Mouse (Mus musculus) liver, embryonic 16.5 days (tissue): ENCODE data around the gene Wsb2. TPM values are rescaled to one million over a fixed set of nuclear protein-coding genes. Genes with fewer than 3 reads are reported as not detected.

ENCODE experiments used
- ATAC-seq: fragments of 200-750 bp; cut with Nextera tagmentation; 2 replicates; pipeline ENCODE4 v1.8.0; 2017; ENCODE audit warnings: low read depth, mild to moderate bottlenecking, moderate number of reproducible peaks, moderate library complexity
- H3K27ac ChIP-seq: fragments of 300-500 bp; sonication (generic); 2 replicates; pipeline ENCODE4 v1.5.1; 2014; ENCODE audit warnings: mild to moderate bottlenecking, low read length
- H3K27me3 ChIP-seq: fragments of 300-500 bp; sonication (generic); 2 replicates; pipeline ENCODE4 v1.6.1; 2014; ENCODE audit warnings: low read depth, low read length, mixed read lengths; ENCODE audit not compliant: control insufficient read depth, insufficient read depth
- H3K36me3 ChIP-seq: fragments of 300-500 bp; sonication (generic); 2 replicates; pipeline ENCODE4 v1.6.1; 2014; ENCODE audit warnings: mild to moderate bottlenecking; ENCODE audit not compliant: control insufficient read depth, insufficient read depth
- H3K4me1 ChIP-seq: fragments of 300-500 bp; sonication (generic); 2 replicates; pipeline ENCODE4 v1.6.1; 2014; ENCODE audit warnings: low read depth, low read length, mixed read lengths; ENCODE audit not compliant: control insufficient read depth
- H3K4me2 ChIP-seq: fragments of 300-500 bp; sonication (generic); 2 replicates; pipeline ENCODE4 v1.6.1; 2014; ENCODE audit warnings: low read depth, low read length, mixed read lengths
- H3K4me3 ChIP-seq: fragments of 300-500 bp; sonication (generic); 2 replicates; pipeline ENCODE4 v1.5.1; 2014; ENCODE audit warnings: low read depth, mild to moderate bottlenecking, low read length
- H3K9ac ChIP-seq: fragments of 300-500 bp; sonication (generic); 2 replicates; pipeline ENCODE4 v1.6.1; 2014; ENCODE audit warnings: low read depth, low read length
- H3K9me3 ChIP-seq: fragments of 300-500 bp; sonication (generic); replicated peaks from 2 replicates; pipeline ENCODE4 v1.6.1; 2016; ENCODE audit warnings: low read length; ENCODE audit not compliant: control insufficient read depth
- WGBS: fragments of 180-500 bp; shearing (Covaris S2); extraction: QIAGEN DNeasy Blood & Tissue Kit; methylation state at CpG from one replicate; pipeline ENCODE4 v1.1.7; 2014; ENCODE audit not compliant: insufficient replicate concordance; 5-methylcytosine and 5-hydroxymethylcytosine counted together
- polyA plus RNA-seq: library from polyadenylated mRNA; unstranded; fragments of >200 nt; fragmentation: Nextera tagmentation; extraction: Ambion mirVana; gene quantifications from 2 replicates; pipeline ENCODE4 v1.2.1, GENCODE M21; 2015

Wsb2 gene
- 16.8 and 20.5 TPM in 2 replicates for polyA plus RNA-seq

DNA sequence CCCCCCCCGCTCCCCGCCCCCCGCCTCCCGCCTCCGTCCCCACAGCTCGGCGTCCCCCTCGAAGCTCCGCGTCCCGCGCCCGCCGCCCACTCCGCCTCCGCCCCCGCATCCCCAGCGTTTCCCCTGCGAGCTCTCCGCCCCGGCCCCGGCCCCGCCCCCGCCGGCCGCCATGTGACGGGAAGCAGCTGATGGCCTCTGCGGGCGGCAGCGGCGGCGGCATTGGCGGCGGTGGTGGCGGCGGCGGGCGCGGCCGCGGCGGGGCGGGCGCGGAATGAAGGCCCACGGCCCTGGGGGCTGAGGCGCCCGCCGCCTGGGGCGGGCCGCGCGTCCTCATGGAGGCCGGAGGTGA lies at the start of gene Wsb2:
Wsb2 (plus strand) TSS at position 176 of the 349 bp plus-strand sequence.
- peak within 1 kb of the TSS; percentile 81 for H3K27ac ChIP-seq
- peak; percentile 71 for ATAC-seq
- H3K27me3 ChIP-seq: peaks cover 5% of the 10 kb centered on the region
- no peaks in the 10 kb centered on the region for H3K36me3 ChIP-seq
- peaks cover 32% of the 10 kb centered on the region for H3K4me1 ChIP-seq
- peak within 1 kb of the TSS; percentile 85 for H3K9ac ChIP-seq
- no peaks in the 10 kb centered on the region for H3K9me3 ChIP-seq
- 0% methylated on average over 8 of the region's 54 CpGs for WGBS
- H3K4me3 ChIP-seq: peak within 1 kb of the TSS; percentile 88
- H3K4me2 ChIP-seq: peak within 1 kb of the TSS; percentile 83

DNA sequence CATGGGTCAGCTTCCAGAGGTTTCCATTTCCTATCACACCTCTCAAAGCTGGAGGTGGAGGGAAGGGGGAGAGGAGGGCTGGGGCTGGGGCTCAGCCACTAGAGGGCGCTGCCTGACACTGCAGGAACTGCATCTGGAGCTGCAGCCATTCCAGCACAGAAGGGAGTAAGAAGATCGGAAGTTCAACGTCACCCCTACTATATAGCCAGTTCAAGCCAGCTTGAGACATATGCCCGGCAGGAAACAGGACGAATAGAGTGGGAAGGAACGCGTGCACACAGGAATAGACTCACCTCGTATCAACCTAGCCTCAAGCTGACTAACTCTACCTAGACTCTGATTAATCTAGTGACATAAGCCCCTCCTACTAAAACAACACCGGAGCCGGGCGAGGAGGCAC lies 49.4 kb upstream of the Wsb2 start:
- no peaks in the 10 kb centered on the region for H3K9me3 ChIP-seq
- peak; percentile 45; the same call in 1 of the 2 replicates for ATAC-seq
- no peak overlapping the region for H3K4me2 ChIP-seq
- H3K27ac ChIP-seq: no peak overlapping the region
- H3K4me3 ChIP-seq: no peak overlapping the region
- H3K27me3 ChIP-seq: no peaks in the 10 kb centered on the region
- H3K4me1 ChIP-seq: no peaks in the 10 kb centered on the region; the same call in 1 of the 2 replicates
- WGBS: 15% methylated on average over 11 of the region's 11 CpGs
- no peak overlapping the region for H3K9ac ChIP-seq
- H3K36me3 ChIP-seq: no peaks in the 10 kb centered on the region

DNA sequence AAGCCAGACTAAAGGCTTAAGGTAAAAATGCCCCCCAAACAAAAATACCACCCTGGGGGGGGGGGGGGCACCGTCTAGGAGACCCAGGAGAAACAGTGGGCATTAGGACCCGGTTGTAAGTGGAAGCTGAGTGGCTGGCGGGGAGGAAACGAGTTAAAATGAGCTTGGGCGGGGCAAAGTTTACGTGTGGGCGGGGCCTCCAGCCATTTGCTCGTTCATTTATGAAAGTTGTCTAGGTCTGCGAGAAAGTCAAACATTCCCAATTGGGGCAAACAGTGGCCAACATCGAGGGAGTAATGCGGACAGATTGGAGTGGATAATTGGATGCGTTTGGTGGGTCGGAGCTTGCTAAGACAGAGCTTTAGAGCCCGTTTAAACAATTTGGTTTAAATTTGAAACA lies 43.7 kb upstream of the Wsb2 start:
- WGBS: 18% methylated on average over 14 of the region's 14 CpGs
- ATAC-seq: no peak
- Histone ChIP-seq H3K27ac (no peak overlapping the region), H3K4me3 (peak overlapping the region; percentile 20), H3K4me2 (peak overlapping the region; percentile 41), H3K9ac (no peak overlapping the region), H3K36me3 (no peaks in the 10 kb centered on the region), H3K9me3 (no peaks in the 10 kb centered on the region), H3K27me3 (peaks cover 18% of the 10 kb centered on the region), H3K4me1 (peaks cover under 1% of the 10 kb centered on the region; the same call in 1 of the 2 replicates)

DNA sequence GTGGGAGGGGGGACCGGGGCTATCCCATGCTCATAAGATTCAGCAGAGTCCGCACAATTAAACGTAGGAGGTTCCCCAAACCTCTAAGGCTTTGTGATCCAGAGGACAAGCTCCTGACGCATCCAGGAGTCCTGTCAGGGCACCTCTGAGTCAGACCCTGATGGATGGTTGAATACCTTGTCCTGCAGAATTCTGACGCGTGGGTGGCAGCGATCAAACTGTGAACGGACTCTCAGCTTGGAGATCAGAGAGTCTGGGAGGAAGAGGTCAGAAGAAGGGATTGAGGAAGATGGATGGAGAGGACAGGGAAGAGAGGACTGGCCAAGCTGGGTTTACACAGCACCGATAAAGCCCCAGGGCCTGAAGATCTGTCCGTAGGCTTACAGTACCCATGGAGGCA lies 43.2 kb upstream of the Wsb2 start:
- 34% methylated on average over 10 of the region's 10 CpGs for WGBS
- H3K27ac ChIP-seq: no peak overlapping the region

DNA sequence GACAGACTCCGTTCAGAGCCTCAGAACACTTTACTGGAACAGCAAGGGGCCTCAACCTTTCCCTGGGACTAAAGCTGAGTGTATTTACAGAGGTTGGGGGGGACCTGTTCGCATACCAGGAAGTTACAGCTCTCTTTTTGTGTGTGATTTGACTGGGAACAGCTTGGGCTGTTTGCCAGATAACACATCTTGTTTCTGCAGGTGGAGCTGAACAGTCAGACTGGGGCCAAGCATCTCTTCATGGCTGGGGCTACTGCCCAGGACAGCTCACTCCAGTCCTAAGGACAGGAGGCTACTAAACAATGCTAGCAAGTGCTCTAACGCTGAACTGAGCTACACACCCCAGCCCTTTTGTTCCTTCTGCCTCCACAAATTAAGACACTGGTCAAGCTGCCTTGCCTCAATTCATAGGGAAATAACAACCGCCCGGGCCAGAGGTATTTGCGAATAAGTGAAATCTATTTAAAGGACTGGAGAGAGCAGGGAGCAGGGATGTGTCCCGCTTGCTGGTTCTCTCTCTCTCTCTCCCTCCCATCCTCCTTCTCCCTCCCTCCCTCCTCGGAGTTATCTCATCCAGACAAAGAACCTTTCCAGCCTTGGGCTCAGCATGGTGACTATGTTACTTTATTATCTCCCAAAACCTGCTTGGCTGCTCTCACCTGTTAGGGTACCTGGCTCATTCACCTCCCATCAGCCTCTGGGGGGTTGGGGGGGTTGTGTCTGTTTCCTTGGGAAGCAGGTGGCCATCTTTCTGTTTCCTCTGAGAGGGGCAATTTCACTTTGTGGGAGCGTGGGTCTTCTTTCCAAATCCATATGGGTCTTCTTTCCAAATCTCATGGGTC lies 42.3 kb upstream of the Wsb2 start:
- no peak overlapping the region for H3K4me2 ChIP-seq
- WGBS: 31% methylated on average over 9 of the region's 9 CpGs
- H3K9ac ChIP-seq: no peak overlapping the region
- no peak for ATAC-seq
- H3K27me3 ChIP-seq: peaks cover 32% of the 10 kb centered on the region
- no peak overlapping the region for H3K27ac ChIP-seq
- H3K36me3 ChIP-seq: no peaks in the 10 kb centered on the region
- H3K4me1 ChIP-seq: peaks cover 2% of the 10 kb centered on the region
- no peaks in the 10 kb centered on the region for H3K9me3 ChIP-seq
- no peak overlapping the region for H3K4me3 ChIP-seq

More for the DNA sequence above, 43.2 kb upstream of the Wsb2 start:
- H3K9ac ChIP-seq: no peak overlapping the region
- H3K9me3 ChIP-seq: no peaks in the 10 kb centered on the region
- peaks cover 2% of the 10 kb centered on the region for H3K4me1 ChIP-seq
- ATAC-seq: no peak
- H3K4me3 ChIP-seq: peak overlapping the region; percentile 20
- peaks cover 23% of the 10 kb centered on the region for H3K27me3 ChIP-seq
- no peaks in the 10 kb centered on the region for H3K36me3 ChIP-seq
- peak overlapping the region; percentile 41 for H3K4me2 ChIP-seq

DNA sequence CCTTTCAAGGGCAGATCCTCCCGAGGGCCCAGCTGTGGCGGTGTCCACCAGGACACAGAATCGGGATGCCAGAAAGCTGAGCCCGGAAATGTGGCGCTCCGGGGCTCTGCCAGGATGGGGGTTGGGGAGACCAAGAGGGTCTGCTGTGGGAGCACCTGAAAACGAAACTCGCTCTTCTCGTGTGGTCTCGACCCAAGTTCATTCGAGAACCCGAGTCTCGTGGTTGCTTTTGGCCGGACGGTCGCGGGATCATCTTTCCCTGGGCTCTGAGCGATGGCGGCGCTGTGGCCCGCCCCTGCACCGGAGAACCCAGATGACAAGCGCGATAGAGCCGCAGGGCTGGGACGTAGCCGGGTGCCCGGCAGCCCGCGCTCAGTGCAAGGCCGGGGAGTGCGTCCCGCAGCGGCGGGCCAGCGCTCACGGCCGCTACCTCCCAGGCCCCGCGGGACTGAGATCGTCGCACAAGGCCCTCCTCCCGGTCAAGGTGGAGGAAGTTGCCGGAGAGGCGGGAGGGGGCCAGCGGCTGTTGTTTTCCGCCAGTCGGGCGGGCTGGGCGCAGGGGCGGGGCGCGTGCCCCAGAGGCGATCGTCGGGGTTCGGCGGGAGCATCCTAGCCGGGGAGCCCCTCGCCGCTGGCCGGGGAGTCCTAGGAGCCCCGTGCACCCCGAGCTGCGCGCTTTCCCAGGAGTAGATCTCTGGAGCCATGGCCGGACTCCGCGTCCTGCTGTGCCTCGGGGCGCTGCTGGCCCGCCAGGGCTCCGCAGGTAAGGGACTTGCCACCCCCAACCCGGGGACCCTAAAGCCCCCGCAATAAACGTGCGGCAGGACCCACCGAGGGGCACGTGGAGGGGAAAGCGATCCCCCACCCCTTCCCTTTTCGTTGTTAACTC lies 38.1 kb upstream of the Wsb2 start, which contains the start of gene Vsig10:
Vsig10 (plus strand) TSS at position 343 of the 889 bp plus-strand sequence.
- peak within 1 kb of the TSS; percentile 65 for H3K4me3 ChIP-seq
- peak within 1 kb of the TSS; percentile 63 for H3K9ac ChIP-seq
- H3K27me3 ChIP-seq: peaks cover 49% of the 10 kb centered on the region
- ATAC-seq: peak; percentile 73
- H3K36me3 ChIP-seq: no peaks in the 10 kb centered on the region
- no peaks in the 10 kb centered on the region for H3K9me3 ChIP-seq
- WGBS: under 1% methylated on average over 81 of the region's 81 CpGs
- peaks cover 2% of the 10 kb centered on the region; the same call in 1 of the 2 replicates for H3K4me1 ChIP-seq
- no peak within 1 kb of the TSS for H3K27ac ChIP-seq
- H3K4me2 ChIP-seq: peak within 1 kb of the TSS; percentile 77

DNA sequence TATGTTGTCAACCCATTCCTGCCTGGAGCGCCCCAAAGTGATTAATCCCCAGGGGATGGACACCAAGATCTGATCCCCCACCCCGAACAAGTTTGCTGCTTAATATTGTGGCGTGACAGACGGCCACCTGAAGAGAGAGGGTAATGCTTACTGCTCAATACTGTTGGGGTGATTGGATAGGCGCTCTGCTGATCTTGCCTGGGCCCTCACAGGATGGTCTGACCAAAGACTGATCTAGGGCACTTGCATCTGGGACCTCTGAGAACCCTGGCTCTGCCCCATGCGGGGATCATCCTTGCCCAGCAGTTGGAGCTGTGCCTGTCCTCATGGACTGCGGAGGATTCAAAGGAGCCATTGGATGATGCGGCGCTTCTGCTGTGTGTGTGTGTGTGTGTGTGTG lies 33.4 kb upstream of the Wsb2 start:
- Histone ChIP-seq H3K9ac (no peak overlapping the region), H3K27me3 (peaks cover 28% of the 10 kb centered on the region), H3K9me3 (no peaks in the 10 kb centered on the region), H3K27ac (no peak overlapping the region), H3K36me3 (no peaks in the 10 kb centered on the region), H3K4me3 (no peak overlapping the region), H3K4me1 (no peaks in the 10 kb centered on the region; the same call in 1 of the 2 replicates), H3K4me2 (no peak overlapping the region)
- no peak for ATAC-seq
- 67% methylated on average over 9 of the region's 9 CpGs for WGBS

DNA sequence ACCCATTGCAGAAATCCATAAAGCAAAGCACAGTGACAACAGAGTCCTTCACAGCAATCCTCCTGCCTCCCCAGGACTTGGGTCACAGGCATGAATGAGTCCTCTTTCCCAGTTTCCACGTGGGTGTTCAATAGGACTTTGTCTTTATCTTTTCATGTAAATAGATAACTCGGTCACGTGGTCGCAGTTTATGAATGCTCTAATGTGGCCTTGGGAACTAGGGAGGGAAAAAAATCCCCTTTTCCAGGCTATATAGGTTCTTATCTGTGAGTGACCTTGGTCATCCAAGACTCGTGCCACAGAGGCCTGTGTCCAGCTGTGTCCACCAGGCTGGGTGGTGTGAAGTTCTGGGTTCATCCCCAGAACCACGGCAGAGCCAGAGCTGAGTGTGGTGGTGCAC lies 30.7 kb upstream of the Wsb2 start:
- H3K27ac ChIP-seq: no peak overlapping the region
- no peak for ATAC-seq
- 41% methylated on average over 6 of the region's 6 CpGs for WGBS

More for the DNA sequence above, 30.7 kb upstream of the Wsb2 start:
- Histone ChIP-seq H3K9me3 (no peaks in the 10 kb centered on the region), H3K4me3 (no peak overlapping the region), H3K4me2 (no peak overlapping the region), H3K27me3 (peaks cover 2% of the 10 kb centered on the region), H3K36me3 (no peaks in the 10 kb centered on the region), H3K9ac (no peak overlapping the region), H3K4me1 (no peaks in the 10 kb centered on the region; the same call in 1 of the 2 replicates)
